Mouse (Mus musculus) CH12.LX (cell line): Measurements from ENCODE around the gene Cc2d1a. TPM values are rescaled to one million over a fixed set of nuclear protein-coding genes. Genes with fewer than 3 reads are reported as not detected.

Experiments used
- DNase-seq: peaks from one replicate; pipeline ENCODE4 v3.0.0-alpha.2; 2013; ENCODE audit errors: extremely low read depth
- H3K27ac ChIP-seq: 2 replicates; pipeline ENCODE4 v1.5.1; 2012; ENCODE audit warnings: low read depth, mild to moderate bottlenecking, control low read depth, moderate library complexity; ENCODE audit not compliant: insufficient read depth
- H3K27me3 ChIP-seq: replicated peaks from 2 replicates; pipeline ENCODE3; 2012; ENCODE audit warnings: inconsistent platforms
- H3K36me3 ChIP-seq, 2 experiments: replicated peaks in 1 of 2; 2 replicates each; pipeline versions ENCODE3 to v1.6.1; 2012; ENCODE audit warnings: inconsistent platforms in 1 of 2, low read length in 1 of 2, mild to moderate bottlenecking in 1 of 2, mixed read lengths in 1 of 2, moderate library complexity in 1 of 2; ENCODE audit not compliant: control insufficient read depth in 1 of 2, insufficient read depth in 1 of 2
- H3K4me1 ChIP-seq, 2 experiments: 2 replicates each; pipeline ENCODE4 v1.6.1; 2012; ENCODE audit warnings: inconsistent platforms in 1 of 2, moderate library complexity in 1 of 2; ENCODE audit not compliant: insufficient read depth in 2 of 2, control insufficient read depth in 1 of 2
- H3K4me2 ChIP-seq: 2 replicates; pipeline ENCODE4 v1.6.1; 2012; ENCODE audit warnings: low read depth, mild to moderate bottlenecking, control low read depth; ENCODE audit not compliant: poor library complexity, insufficient read depth, severe bottlenecking
- H3K4me3 ChIP-seq, 3 experiments: fragments of 150-350 bp in 1 of 3; sonication (generic) in 1 of 3; replicated peaks in 1 of 3; 2 replicates each; pipeline versions ENCODE3 to v1.5.1; 2011 to 2012; ENCODE audit warnings: low read depth in 2 of 3, low read length in 2 of 3, mild to moderate bottlenecking in 2 of 3, moderate library complexity in 2 of 3, control low read depth in 1 of 3, improper control_type of control experiment in 1 of 3, inconsistent platforms in 1 of 3, mixed read lengths in 1 of 3; ENCODE audit not compliant: poor library complexity in 1 of 3
- H3K79me2 ChIP-seq: replicated peaks from 2 replicates; pipeline ENCODE4 v1.6.1; 2012; ENCODE audit warnings: mild to moderate bottlenecking, moderate library complexity; ENCODE audit not compliant: control insufficient read depth, poor library complexity, insufficient read depth, severe bottlenecking; ENCODE audit errors: extremely low read depth
- H3K9ac ChIP-seq: 2 replicates; pipeline ENCODE4 v1.6.1; 2012; ENCODE audit warnings: low read depth, mild to moderate bottlenecking, control low read depth, moderate library complexity; ENCODE audit not compliant: insufficient read depth
- H3K9me3 ChIP-seq: replicated peaks from 2 replicates; pipeline ENCODE3; 2012; ENCODE audit warnings: low read length, inconsistent platforms, mixed read lengths
- CTCF ChIP-seq, 2 experiments: IDR thresholded peaks in 1 of 2; conservative IDR thresholded peaks in 1 of 2; 2 replicates each; pipeline ENCODE4 v1.5.1; 2011 to 2012; ENCODE audit warnings: low read depth in 2 of 2, low read length in 2 of 2, improper control_type of control experiment in 1 of 2, inconsistent platforms in 1 of 2, mild to moderate bottlenecking in 1 of 2, moderate library complexity in 1 of 2
- E2F4 ChIP-seq: IDR thresholded peaks from 2 replicates; pipeline ENCODE4 v1.6.1; 2011; ENCODE audit warnings: low read depth, low read length, improper control_type of control experiment; ENCODE audit not compliant: insufficient replicate concordance
- ELF1 ChIP-seq: IDR thresholded peaks from 2 replicates; pipeline ENCODE4 v1.6.1; 2014; ENCODE audit warnings: low read depth, mild to moderate bottlenecking, inconsistent platforms, low read length, improper control_type of control experiment
- ETS1 ChIP-seq: conservative IDR thresholded peaks from 2 replicates; pipeline ENCODE4 v1.6.1; 2012; ENCODE audit warnings: low read depth, mild to moderate bottlenecking, inconsistent platforms, low read length, improper control_type of control experiment, moderate library complexity
- JUN ChIP-seq: IDR thresholded peaks from 2 replicates; pipeline ENCODE4 v1.6.1; 2011; ENCODE audit warnings: low read depth, mild to moderate bottlenecking, low read length, improper control_type of control experiment, moderate library complexity; ENCODE audit not compliant: insufficient read depth
- JUND ChIP-seq: conservative IDR thresholded peaks from 2 replicates; pipeline ENCODE4 v1.6.1; 2011; ENCODE audit warnings: low read depth, low read length, improper control_type of control experiment
- KAT2A ChIP-seq: IDR thresholded peaks from 2 replicates; pipeline ENCODE4 v1.6.1; 2012; ENCODE audit warnings: low read length, improper control_type of control experiment, inconsistent platforms; ENCODE audit not compliant: insufficient replicate concordance
- MAFK ChIP-seq: IDR thresholded peaks from 2 replicates; pipeline ENCODE4 v1.6.1; 2011; ENCODE audit warnings: low read length, improper control_type of control experiment; ENCODE audit not compliant: insufficient replicate concordance
- MAX ChIP-seq: IDR thresholded peaks from 2 replicates; pipeline ENCODE4 v1.6.1; 2011; ENCODE audit warnings: low read length, improper control_type of control experiment
- MAZ ChIP-seq: IDR thresholded peaks from 2 replicates; pipeline ENCODE4 v1.6.1; 2012; ENCODE audit warnings: low read depth, mild to moderate bottlenecking, inconsistent platforms, low read length, improper control_type of control experiment, moderate library complexity
- MXI1 ChIP-seq: IDR thresholded peaks from 2 replicates; pipeline ENCODE4 v1.6.1; 2011; ENCODE audit warnings: mild to moderate bottlenecking, low read depth, low read length, improper control_type of control experiment
- NELFE ChIP-seq: IDR thresholded peaks from 2 replicates; pipeline ENCODE4 v1.6.1; 2011; ENCODE audit warnings: low read depth, low read length, improper control_type of control experiment
- NRF1 ChIP-seq: IDR thresholded peaks from 2 replicates; pipeline ENCODE4 v1.6.1; 2014; ENCODE audit warnings: low read depth, mild to moderate bottlenecking, inconsistent platforms, low read length, improper control_type of control experiment, moderate library complexity
- RCOR1 ChIP-seq: conservative IDR thresholded peaks from 2 replicates; pipeline ENCODE4 v1.6.1; 2012; ENCODE audit warnings: low read depth, mild to moderate bottlenecking, inconsistent platforms, low read length, improper control_type of control experiment
- TCF12 ChIP-seq: IDR thresholded peaks from 2 replicates; pipeline ENCODE4 v1.6.1; 2014; ENCODE audit warnings: low read depth, mild to moderate bottlenecking, inconsistent platforms, low read length, improper control_type of control experiment
- UBTF ChIP-seq: IDR thresholded peaks from 2 replicates; pipeline ENCODE4 v1.6.1; 2012; ENCODE audit warnings: low read depth, mild to moderate bottlenecking, inconsistent platforms, low read length, improper control_type of control experiment, moderate library complexity
- ZKSCAN1 ChIP-seq: IDR thresholded peaks from 2 replicates; pipeline ENCODE4 v1.6.1; 2012; ENCODE audit warnings: low read depth, inconsistent platforms, low read length, improper control_type of control experiment, borderline replicate concordance
- dilution Hi-C: fragments of 300-500 bp; cut with MboI; formaldehyde crosslinking; loops from 2 replicates; pipeline ENCODE4 v1.14.3; 2020; ENCODE audit warnings: low sequenced_read_pairs; ENCODE audit not compliant: extremely low pct_unique_long_range_greater_than_20kb, extremely low pct_ligation_motif_present
- in situ Hi-C: fragments of 300-500 bp; cut with MboI; formaldehyde crosslinking; loops from 3 replicates; pipeline ENCODE4 v1.14.3; 2019; ENCODE audit warnings: low sequenced_read_pairs, low pct_ligation_motif_present, low pct_unique_long_range_greater_than_20kb, mixed read lengths
- polyA plus RNA-seq: library from polyadenylated mRNA; unstranded; fragments of >175 nt; gene quantifications from 2 replicates; pipeline ENCODE4 v1.2.1, GENCODE M21; 2012; ENCODE audit warnings: low read depth; ENCODE audit not compliant: insufficient read length
- total RNA-seq, 2 experiments: library from RNA; depleted of rRNA; stranded (reverse); fragments of 300-350 nt in 1 of 2; fragments of >200 nt in 1 of 2; gene quantifications; 2 replicates each; pipeline ENCODE4 v1.2.3; 2012 to 2014

The Cc2d1a gene
- total and polyA plus RNA-seq, 3 experiments, result 2.8 to 11.4 (median 7.8) TPM

DNA sequence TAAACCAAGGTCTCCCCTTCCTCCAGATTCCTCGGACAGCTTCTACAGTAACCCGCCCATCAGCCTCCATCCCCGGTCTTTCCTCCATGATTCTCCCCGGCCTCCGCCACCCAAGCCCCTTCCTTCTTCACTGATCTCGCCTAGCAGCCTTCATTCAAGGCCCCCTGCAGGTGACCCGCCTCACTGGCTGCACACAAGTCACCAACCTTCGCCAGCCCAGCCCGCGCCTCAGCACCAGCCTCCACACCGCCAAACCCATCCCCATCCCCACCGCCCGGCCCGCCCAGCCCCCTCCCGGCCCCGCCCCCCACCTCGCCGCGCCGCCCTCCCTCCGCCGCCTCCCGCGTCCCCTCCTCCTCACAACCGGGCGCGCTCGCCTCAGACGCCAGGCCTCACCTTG is 43.5 kb downstream of the Cc2d1a start (continued):
- TF ChIP-seq ETS1 (no peak), E2F4 (no peak), CTCF (conservative IDR thresholded peaks at IDR 0.05 in 1 of 2, IDR thresholded peaks at IDR 0.05 in 1 of 2; ENCODE audit: low read depth in 2 of 2, low read length in 2 of 2) (peak in 1 of 2 experiments; percentile 50; a peak in 2 of 4 replicates), MXI1 (peak; percentile 53; the same call in 1 of the 2 replicates), TCF12 (no peak), MAZ (peak; percentile 25; the same call in 1 of the 2 replicates), ZKSCAN1 (no peak), RCOR1 (no peak), NRF1 (no peak), JUND (no peak), MAFK (no peak), NELFE (0 out of 2 replicates have a peak, but pooled peaks have one; percentile 38), JUN (no peak), KAT2A (no peak), MAX (peak; percentile 45; the same call in 1 of the 2 replicates)

GRCm38 (mm10) chr8:84103601-84104000 is 44.1 kb downstream of the Cc2d1a start:
- dilution Hi-C loops, result no loop called here
- no peak for DNase-seq
- H3K4me1 ChIP-seq, result peaks cover 15 to 34% of the 10 kb centered on the region in 2 experiments
- H3K36me3 ChIP-seq, result peaks cover 31 to 44% of the 10 kb centered on the region in 2 experiments
- peak overlapping the region; percentile 94 for H3K4me2 ChIP-seq
- no peak overlapping the region for H3K27ac ChIP-seq
- H3K9me3 ChIP-seq, result peaks cover 3% of the 10 kb centered on the region
- peaks cover 14% of the 10 kb centered on the region for H3K79me2 ChIP-seq
- in situ Hi-C loops, result loop anchor here (10.0 kb wide), 1 partner anchor 49 kb away; no protein-coding TSS in a partner anchor
- H3K9ac ChIP-seq, result peak overlapping the region; percentile 80; the same call in 1 of the 2 replicates
- H3K4me3 ChIP-seq, result peak overlapping the region; percentile 65 to 71 (median 68)
- TF ChIP-seq MAX, result no peak
- no peak for TF ChIP-seq KAT2A
- no peak for TF ChIP-seq CTCF (conservative IDR thresholded peaks at IDR 0.05 in 1 of 2, IDR thresholded peaks at IDR 0.05 in 1 of 2; ENCODE audit: low read depth in 2 of 2, low read length in 2 of 2)
- no peak for TF ChIP-seq UBTF
- TF ChIP-seq JUND, result no peak
- TF ChIP-seq ETS1, result no peak
- TF ChIP-seq NRF1, result no peak
- no peak for TF ChIP-seq ELF1
- no peak for TF ChIP-seq JUN
- H3K27me3 ChIP-seq, result no peaks in the 10 kb centered on the region
